Mouse (Mus musculus) forebrain, embryonic 13.5 days (tissue): Measurements from ENCODE around the gene Tbc1d4. TPM values are rescaled to one million over a fixed set of nuclear protein-coding genes. Genes with fewer than 3 reads are reported as not detected.

ENCODE experiments used
- ATAC-seq: fragments of 200-750 bp; cut with Nextera tagmentation; 2 replicates; pipeline ENCODE4 v1.8.0; 2017
- H3K27ac ChIP-seq: fragments of 300-500 bp; sonication (generic); 2 replicates; pipeline ENCODE4 v1.5.1; 2015; ENCODE audit warnings: inconsistent platforms, mild to moderate bottlenecking, moderate library complexity
- H3K27me3 ChIP-seq: fragments of 300-500 bp; sonication (generic); 2 replicates; pipeline ENCODE4 v1.6.1; 2015; ENCODE audit warnings: mild to moderate bottlenecking, inconsistent platforms
- H3K36me3 ChIP-seq: fragments of 300-500 bp; sonication (generic); 2 replicates; pipeline ENCODE4 v1.6.1; 2015; ENCODE audit warnings: mild to moderate bottlenecking, inconsistent platforms; ENCODE audit not compliant: poor library complexity, severe bottlenecking
- H3K4me1 ChIP-seq: fragments of 300-500 bp; sonication (generic); 2 replicates; pipeline ENCODE4 v1.6.1; 2015; ENCODE audit warnings: inconsistent platforms
- H3K4me2 ChIP-seq: fragments of 300-500 bp; sonication (generic); 2 replicates; pipeline ENCODE4 v1.6.1; 2015; ENCODE audit warnings: inconsistent platforms, mild to moderate bottlenecking, moderate library complexity
- H3K4me3 ChIP-seq: fragments of 300-500 bp; sonication (generic); 2 replicates; pipeline ENCODE4 v1.5.1; 2015; ENCODE audit warnings: mild to moderate bottlenecking, inconsistent platforms
- H3K9ac ChIP-seq: fragments of 300-500 bp; sonication (generic); 2 replicates; pipeline ENCODE4 v1.6.1; 2015; ENCODE audit warnings: mild to moderate bottlenecking, inconsistent platforms
- H3K9me3 ChIP-seq: fragments of 300-500 bp; sonication (generic); replicated peaks from 2 replicates; pipeline ENCODE4 v1.6.1; 2016; ENCODE audit warnings: inconsistent platforms
- WGBS: fragments of 180-500 bp; shearing (Covaris S2); methylation state at CpG from one replicate; pipeline ENCODE4 v1.1.7; 2015; 5-methylcytosine and 5-hydroxymethylcytosine counted together
- polyA plus RNA-seq: library from polyadenylated mRNA; unstranded; fragments of >200 nt; fragmentation: Nextera tagmentation; extraction: Ambion mirVana; gene quantifications from 2 replicates; pipeline ENCODE4 v1.2.1, GENCODE M21; 2015

Tbc1d4 gene
- polyA plus RNA-seq, 1 experiment from 2014 or later, result 7.3 TPM

GRCm38 (mm10) chr14:101518259-101518658 is 90.7 kb downstream of the Tbc1d4 start:
- ATAC-seq, result no peak
- H3K4me3 ChIP-seq, result no peak overlapping the region
- WGBS, result 79% methylated on average over 14 of the region's 14 CpGs

GRCm38 (mm10) chr14:101517801-101518200 is 91.2 kb downstream of the Tbc1d4 start:
- 89% methylated on average over 6 of the region's 6 CpGs for WGBS
- Histone ChIP-seq H3K9ac (no peak overlapping the region), H3K27ac (no peak overlapping the region), H3K9me3 (no peaks in the 10 kb centered on the region), H3K4me1 (peaks cover 7% of the 10 kb centered on the region; the same call in 1 of the 2 replicates), H3K4me3 (no peak overlapping the region), H3K4me2 (no peak overlapping the region), H3K27me3 (no peaks in the 10 kb centered on the region), H3K36me3 (no peaks in the 10 kb centered on the region)
- ATAC-seq, result no peak

More at GRCm38 (mm10) chr14:101518259-101518658, 90.7 kb downstream of the Tbc1d4 start:
- Histone ChIP-seq H3K4me2 (no peak overlapping the region), H3K27ac (no peak overlapping the region), H3K4me1 (peaks cover 7% of the 10 kb centered on the region; the same call in 1 of the 2 replicates), H3K27me3 (no peaks in the 10 kb centered on the region), H3K9ac (no peak overlapping the region), H3K36me3 (no peaks in the 10 kb centered on the region), H3K9me3 (no peaks in the 10 kb centered on the region)

- Histone ChIP-seq H3K27ac (no peak overlapping the region), H3K27me3 (no peaks in the 10 kb centered on the region), H3K4me1 (peaks cover 7% of the 10 kb centered on the region; the same call in 1 of the 2 replicates), H3K4me3 (no peak overlapping the region), H3K9me3 (no peaks in the 10 kb centered on the region), H3K36me3 (no peaks in the 10 kb centered on the region), H3K9ac (no peak overlapping the region), H3K4me2 (no peak overlapping the region)
- WGBS, result 32% methylated on average over 5 of the region's 5 CpGs
- ATAC-seq, result 0 out of 2 replicates have a peak, but pooled peaks have one; percentile 14
Observed at GRCm38 (mm10) chr14:101517341-101517740, 91.7 kb downstream of the Tbc1d4 start.

- no peak for ATAC-seq
- Histone ChIP-seq H3K9me3 (no peaks in the 10 kb centered on the region), H3K27me3 (no peaks in the 10 kb centered on the region), H3K4me1 (peaks cover 7% of the 10 kb centered on the region; the same call in 1 of the 2 replicates), H3K4me3 (no peak overlapping the region), H3K36me3 (no peaks in the 10 kb centered on the region), H3K4me2 (no peak overlapping the region), H3K9ac (no peak overlapping the region), H3K27ac (no peak overlapping the region)
- WGBS, result 12% methylated on average over 5 of the region's 5 CpGs
Observed at GRCm38 (mm10) chr14:101516864-101517263, 92.1 kb downstream of the Tbc1d4 start.

GRCm38 (mm10) chr14:101516031-101516430 is 93.0 kb downstream of the Tbc1d4 start:
- H3K27me3 ChIP-seq, result no peaks in the 10 kb centered on the region
- ATAC-seq, result no peak
- H3K4me3 ChIP-seq, result no peak overlapping the region
- H3K9ac ChIP-seq, result no peak overlapping the region
- H3K4me1 ChIP-seq, result peaks cover 7% of the 10 kb centered on the region; the same call in 1 of the 2 replicates
- WGBS, result 94% methylated on average over 11 of the region's 11 CpGs
- H3K27ac ChIP-seq, result no peak overlapping the region
- no peak overlapping the region for H3K4me2 ChIP-seq
- H3K9me3 ChIP-seq, result no peaks in the 10 kb centered on the region
- no peaks in the 10 kb centered on the region for H3K36me3 ChIP-seq

- Histone ChIP-seq H3K27me3 (no peaks in the 10 kb centered on the region), H3K4me1 (peaks cover 12% of the 10 kb centered on the region), H3K27ac (no peak overlapping the region), H3K4me3 (no peak overlapping the region), H3K9ac (no peak overlapping the region), H3K36me3 (no peaks in the 10 kb centered on the region), H3K9me3 (no peaks in the 10 kb centered on the region), H3K4me2 (no peak overlapping the region)
- no peak for ATAC-seq
- 79% methylated on average over 4 of the region's 4 CpGs for WGBS
Observed at GRCm38 (mm10) chr14:101515271-101515670, 93.7 kb downstream of the Tbc1d4 start.

GRCm38 (mm10) chr14:101514557-101514971 is 94.4 kb downstream of the Tbc1d4 start:
- no peak for ATAC-seq
- H3K4me3 ChIP-seq, result no peak overlapping the region
- no peak overlapping the region for H3K27ac ChIP-seq
- H3K9me3 ChIP-seq, result no peaks in the 10 kb centered on the region
- H3K9ac ChIP-seq, result no peak overlapping the region
- no peaks in the 10 kb centered on the region for H3K36me3 ChIP-seq
- WGBS, result 24% methylated on average over 5 of the region's 5 CpGs
- peaks cover 12% of the 10 kb centered on the region for H3K4me1 ChIP-seq
- no peak overlapping the region for H3K4me2 ChIP-seq
- H3K27me3 ChIP-seq, result no peaks in the 10 kb centered on the region

GRCm38 (mm10) chr14:101513163-101513562 is 95.8 kb downstream of the Tbc1d4 start:
- no peak for ATAC-seq
- no peaks in the 10 kb centered on the region for H3K9me3 ChIP-seq
- H3K4me1 ChIP-seq, result peaks cover 12% of the 10 kb centered on the region
- H3K27ac ChIP-seq, result no peak overlapping the region
- no peaks in the 10 kb centered on the region for H3K36me3 ChIP-seq
- no peak overlapping the region for H3K4me2 ChIP-seq
- no peaks in the 10 kb centered on the region for H3K27me3 ChIP-seq
- H3K4me3 ChIP-seq, result no peak overlapping the region
- no peak overlapping the region for H3K9ac ChIP-seq
- 82% methylated on average over 11 of the region's 11 CpGs for WGBS

GRCm38 (mm10) chr14:101511410-101511809 is 97.6 kb downstream of the Tbc1d4 start:
- Histone ChIP-seq H3K9me3 (no peaks in the 10 kb centered on the region), H3K9ac (no peak overlapping the region), H3K4me2 (no peak overlapping the region), H3K4me3 (no peak overlapping the region), H3K4me1 (peaks cover 12% of the 10 kb centered on the region), H3K27ac (no peak overlapping the region), H3K27me3 (no peaks in the 10 kb centered on the region), H3K36me3 (no peaks in the 10 kb centered on the region; the same call in 1 of the 2 replicates)
- ATAC-seq, result no peak
- 80% methylated on average over 8 of the region's 8 CpGs for WGBS

- H3K4me1 ChIP-seq, result peaks cover 12% of the 10 kb centered on the region
- no peaks in the 10 kb centered on the region for H3K27me3 ChIP-seq
- H3K27ac ChIP-seq, result no peak overlapping the region
- WGBS, result 69% methylated on average over 13 of the region's 13 CpGs
- H3K36me3 ChIP-seq, result no peaks in the 10 kb centered on the region; the same call in 1 of the 2 replicates
- H3K4me3 ChIP-seq, result no peak overlapping the region
- no peaks in the 10 kb centered on the region for H3K9me3 ChIP-seq
- H3K9ac ChIP-seq, result no peak overlapping the region
- no peak overlapping the region for H3K4me2 ChIP-seq
- ATAC-seq, result peak; percentile 47; the same call in 1 of the 2 replicates
Observed at GRCm38 (mm10) chr14:101510540-101511313, 98.3 kb downstream of the Tbc1d4 start.

- ATAC-seq, result no peak
- H3K4me1 ChIP-seq, result peaks cover 10% of the 10 kb centered on the region
- H3K4me2 ChIP-seq, result no peak overlapping the region
- WGBS, result 86% methylated on average over 7 of the region's 7 CpGs
- no peaks in the 10 kb centered on the region for H3K9me3 ChIP-seq
- H3K27ac ChIP-seq, result no peak overlapping the region
- no peaks in the 10 kb centered on the region; the same call in 1 of the 2 replicates for H3K36me3 ChIP-seq
- H3K27me3 ChIP-seq, result no peaks in the 10 kb centered on the region
- no peak overlapping the region for H3K4me3 ChIP-seq
- H3K9ac ChIP-seq, result no peak overlapping the region
Observed at GRCm38 (mm10) chr14:101509759-101510158, 99.2 kb downstream of the Tbc1d4 start.

GRCm38 (mm10) chr14:101507956-101508355 is 101.0 kb downstream of the Tbc1d4 start:
- WGBS, result 88% methylated on average over 7 of the region's 7 CpGs
- no peaks in the 10 kb centered on the region for H3K27me3 ChIP-seq
- no peak for ATAC-seq
- peaks cover 5% of the 10 kb centered on the region; the same call in 1 of the 2 replicates for H3K4me1 ChIP-seq
- H3K27ac ChIP-seq, result no peak overlapping the region
- H3K4me2 ChIP-seq, result no peak overlapping the region
- H3K9ac ChIP-seq, result no peak overlapping the region
- no peaks in the 10 kb centered on the region for H3K9me3 ChIP-seq
- H3K36me3 ChIP-seq, result no peaks in the 10 kb centered on the region; the same call in 1 of the 2 replicates
- no peak overlapping the region for H3K4me3 ChIP-seq
